Mouse (Mus musculus) gastrocnemius, adult 8-10 months (tissue): ENCODE data around the gene Pcdh19. TPM values are rescaled to one million over a fixed set of nuclear protein-coding genes. Genes with fewer than 3 reads are reported as not detected.
"Not testable (repeated sequence)": the region's sequence is repeated elsewhere in the genome, so short reads cannot be mapped to it uniquely, and the experiment has no call there.

ENCODE experiments used
- DNase-seq, 2 experiments: peaks; one replicate each; pipeline ENCODE4 v3.0.0; 2022; ENCODE audit warnings: low spot score in 2 of 2
- total RNA-seq, 4 experiments: library from RNA; stranded (reverse); gene quantifications; 2 replicates each; pipeline ENCODE4 v1.2.4; 2022

The Pcdh19 gene
- total RNA-seq: 1 to 10 TPM; 2.5 to 3.2 (median 2.6) TPM

GRCm38 (mm10) chrX:133688840-133689239 lies at the start of gene Pcdh19:
Gene Pcdh19, minus strand, starts transcription at chrX:133688987.
- peak; percentile 24 to 63 for DNase-seq

GRCm38 (mm10) chrX:133735871-133736270 lies 47.1 kb upstream of the Pcdh19 start:
- DNase-seq: no peak

- DNase-seq: peak; percentile 20 to 28
Observed at GRCm38 (mm10) chrX:133734984-133735383, 46.2 kb upstream of the Pcdh19 start.

GRCm38 (mm10) chrX:133721517-133721916 lies 32.7 kb upstream of the Pcdh19 start:
- DNase-seq: no peak

- DNase-seq: no peak
Observed at GRCm38 (mm10) chrX:133710621-133711020, 21.8 kb upstream of the Pcdh19 start.

GRCm38 (mm10) chrX:133702902-133703301 lies 14.1 kb upstream of the Pcdh19 start:
- DNase-seq: no peak

- DNase-seq: not testable (repeated sequence)
Observed at GRCm38 (mm10) chrX:133697871-133698270, 9.1 kb upstream of the Pcdh19 start.

DNA sequence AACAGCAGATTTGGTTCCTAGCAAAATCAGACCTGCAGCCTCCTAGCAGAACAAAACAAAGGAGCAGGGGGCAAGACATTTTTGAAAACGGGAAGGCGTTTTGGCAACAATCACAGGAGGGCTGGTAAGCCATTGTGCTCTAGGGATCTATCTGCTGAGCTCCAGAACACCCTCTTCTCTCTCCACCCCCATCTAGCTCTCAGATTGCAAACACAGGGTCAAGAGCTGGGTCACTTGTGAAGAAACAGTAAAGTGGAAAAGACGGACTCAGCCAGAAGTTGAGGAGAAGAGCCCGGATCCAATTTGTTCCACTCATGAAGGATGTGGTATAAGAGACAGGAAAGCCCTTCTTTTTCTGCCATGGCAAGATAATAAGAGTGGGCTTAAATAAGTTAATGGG lies 7.7 kb upstream of the Pcdh19 start:
- no peak for DNase-seq

GRCm38 (mm10) chrX:133693037-133693760 lies 4.4 kb upstream of the Pcdh19 start:
- no peak for DNase-seq

GRCm38 (mm10) chrX:133692392-133692790 lies 3.6 kb upstream of the Pcdh19 start:
- DNase-seq: no peak

DNA sequence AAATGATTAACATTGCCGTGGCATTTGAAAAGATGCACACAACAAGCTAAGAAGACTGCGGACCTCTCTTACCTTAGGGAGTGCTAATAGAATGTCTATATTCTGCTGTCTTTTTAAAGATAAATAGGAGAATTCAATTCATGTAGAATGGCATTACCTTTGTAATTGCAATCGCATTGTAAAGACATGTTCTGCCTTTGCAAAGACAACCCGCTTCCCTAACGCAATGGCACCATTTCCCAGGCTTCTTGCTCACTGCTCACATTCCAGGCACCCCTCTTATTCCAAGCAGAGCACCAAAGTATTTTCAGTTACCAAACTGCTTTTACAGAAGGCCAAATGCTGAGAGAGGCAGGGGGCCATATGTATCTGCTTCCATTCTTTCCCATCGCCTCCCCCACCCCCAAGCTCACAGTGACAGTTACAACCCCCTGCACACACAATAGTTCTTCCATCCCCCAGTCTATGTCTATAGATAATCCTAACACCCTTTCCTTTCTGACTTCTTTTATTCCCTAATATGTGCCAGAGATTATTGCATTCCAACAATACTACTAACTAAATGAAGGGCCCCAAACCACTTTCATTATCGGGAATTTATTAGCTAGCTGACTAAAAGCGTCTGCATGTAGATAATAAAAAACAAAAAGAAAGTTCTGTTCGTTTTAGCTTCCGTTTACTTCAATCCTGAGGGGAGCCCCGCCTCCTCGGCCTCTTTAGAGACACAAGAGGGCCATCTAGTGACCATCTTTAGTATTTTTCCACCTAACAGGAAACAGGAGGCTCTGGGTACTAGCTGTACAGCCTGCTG lies 3.0 kb upstream of the Pcdh19 start:
- DNase-seq: peak; percentile 22 to 39

GRCm38 (mm10) chrX:133690822-133691221 lies 2.0 kb upstream of the Pcdh19 start:
- DNase-seq: no peak

- peak; percentile 17 to 39 for DNase-seq
Observed at GRCm38 (mm10) chrX:133689576-133690250, 926 bp upstream of the Pcdh19 start.

- no peak for DNase-seq
Observed at GRCm38 (mm10) chrX:133688156-133688555, 631 bp downstream of the Pcdh19 start.

- no peak for DNase-seq
Observed at GRCm38 (mm10) chrX:133687666-133688151, 1.1 kb downstream of the Pcdh19 start.

- DNase-seq: no peak
Observed at GRCm38 (mm10) chrX:133686533-133687311, 2.1 kb downstream of the Pcdh19 start.

- DNase-seq: no peak
Observed at GRCm38 (mm10) chrX:133685572-133685971, 3.2 kb downstream of the Pcdh19 start.

GRCm38 (mm10) chrX:133683961-133684360 lies 4.8 kb downstream of the Pcdh19 start:
- no peak for DNase-seq

GRCm38 (mm10) chrX:133675121-133675520 lies 13.7 kb downstream of the Pcdh19 start:
- DNase-seq: no peak

DNA sequence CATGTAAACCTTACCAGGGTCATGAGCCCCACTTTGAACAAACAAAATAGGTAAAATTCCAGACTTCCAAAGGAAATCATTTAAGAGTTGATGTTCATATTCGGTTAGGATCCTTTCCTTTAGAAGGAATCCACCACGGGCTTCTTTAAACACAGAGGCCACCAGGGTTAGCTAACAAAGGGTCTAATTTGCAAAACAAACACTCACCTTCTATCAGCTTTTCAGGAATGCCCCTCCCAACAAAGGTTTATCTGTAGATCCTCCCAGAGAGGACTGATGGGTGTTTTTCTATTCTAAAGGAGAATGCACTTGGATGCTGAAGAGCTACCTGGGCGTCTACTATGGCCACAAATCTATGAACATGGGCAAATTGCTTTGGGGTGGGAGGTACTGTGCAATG lies 15.0 kb downstream of the Pcdh19 start:
- no peak for DNase-seq

- no peak for DNase-seq
Observed at GRCm38 (mm10) chrX:133660111-133660510, 28.7 kb downstream of the Pcdh19 start.
